Mouse (Mus musculus) cerebellum, adult 2 months (tissue): Measurements from ENCODE around the gene Spag5.

Experiments
- CTCF ChIP-seq: fragments of 200-500 bp; IDR thresholded peaks from 2 replicates; pipeline ENCODE4 v1.5.1; 2011; ENCODE audit warnings: low read depth, mild to moderate bottlenecking, control low read depth, low read length, moderate library complexity, borderline replicate concordance; ENCODE audit not compliant: insufficient read depth
- POLR2A ChIP-seq: fragments of 200-500 bp; IDR thresholded peaks from 2 replicates; pipeline ENCODE4 v1.6.1; 2011; ENCODE audit warnings: low read length, control low read depth, borderline replicate concordance; ENCODE audit not compliant: insufficient read depth

DNA sequence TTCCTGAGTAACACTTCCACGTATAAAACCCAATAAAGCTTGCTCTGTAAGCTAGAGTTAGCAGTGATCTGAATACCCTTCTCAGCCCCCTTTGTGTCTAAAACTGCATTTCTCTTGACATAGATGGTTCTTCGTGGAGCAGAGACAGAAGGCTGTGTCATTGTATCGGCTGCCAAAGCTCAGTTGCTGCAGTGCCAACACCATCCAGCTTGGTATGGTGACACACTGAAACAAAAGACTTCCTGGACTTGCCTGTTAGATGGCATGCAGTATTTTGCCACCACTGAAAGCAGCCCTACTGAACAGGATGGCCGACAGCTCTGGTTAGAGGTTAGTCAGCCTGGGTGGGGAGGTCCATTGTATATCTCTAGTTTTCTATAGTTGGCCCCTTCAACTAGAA is 21.7 kb upstream of the Spag5 start:
- TF ChIP-seq CTCF (no peak), POLR2A (no peak)
